Mouse (Mus musculus): Measurements from ENCODE around the gene Tbc1d24. TPM values are rescaled to one million over a fixed set of nuclear protein-coding genes. Genes with fewer than 3 reads are reported as not detected.

The Tbc1d24 gene
- polyA plus RNA-seq, 1 experiment from 2014 or later: 13.0 TPM

DNA sequence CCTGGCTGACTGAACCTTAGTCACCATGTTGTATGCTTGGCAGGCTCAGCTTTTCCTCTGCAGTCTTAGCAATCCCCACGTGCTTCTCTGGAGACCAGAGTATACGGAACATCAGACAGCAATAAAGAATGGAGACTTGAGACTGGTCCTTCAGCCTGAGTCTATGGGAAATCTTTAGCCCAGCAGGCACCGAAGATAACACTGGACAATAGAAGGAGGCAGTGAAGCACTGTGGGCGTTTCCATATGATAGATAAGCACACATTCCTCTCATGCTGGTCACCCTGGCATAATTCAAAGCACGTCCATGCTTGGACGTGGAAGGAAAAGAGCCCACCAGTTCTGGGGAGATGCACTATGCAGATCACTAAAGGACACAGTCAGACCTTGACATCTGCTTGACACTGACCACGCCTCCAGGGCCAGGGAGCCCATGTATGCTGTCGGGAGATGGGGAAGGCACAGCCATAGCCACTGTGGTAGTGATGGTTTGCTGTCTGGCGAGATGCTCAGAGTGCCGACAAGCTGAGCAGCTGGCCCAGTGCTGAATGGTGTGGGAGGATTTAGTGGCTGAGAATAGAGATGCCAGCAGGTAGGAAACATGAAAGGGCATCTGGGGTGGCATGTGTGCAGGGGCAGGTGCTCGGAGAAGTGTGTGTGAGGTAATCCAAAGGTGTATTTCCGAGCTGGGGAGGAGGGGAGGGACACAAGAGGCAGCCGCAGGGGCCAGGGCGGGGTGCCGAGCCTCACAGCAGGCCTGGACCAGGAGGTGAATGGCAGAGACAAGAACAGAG, 8.1 kb downstream of the Tbc1d24 start:
- no peak overlapping the region for H3K4me2 ChIP-seq (replicated peaks)
- H3K27me3 ChIP-seq (replicated peaks): no peaks in the 10 kb centered on the region
- no peak overlapping the region for H3K9ac ChIP-seq
- no peaks in the 10 kb centered on the region for H3K9me3 ChIP-seq
- H3K4me1 ChIP-seq: no peaks in the 10 kb centered on the region; the same call in 1 of the 2 replicates
- H3K27ac ChIP-seq: no peak overlapping the region
- no peak overlapping the region for H3K4me3 ChIP-seq
- H3K36me3 ChIP-seq: no peaks in the 10 kb centered on the region
- no peak for ATAC-seq (ENCODE audit: low FRiP score, low read depth)
- WGBS: 71% methylated on average over 15 of the region's 15 CpGs

GRCm38 (mm10) chr17:24195349-24195748, 10.0 kb downstream of the Tbc1d24 start:
- 57% methylated on average over 2 of the region's 2 CpGs for WGBS
- H3K9me3 ChIP-seq: no peaks in the 10 kb centered on the region
- no peak for ATAC-seq (ENCODE audit: low FRiP score, low read depth)

DNA sequence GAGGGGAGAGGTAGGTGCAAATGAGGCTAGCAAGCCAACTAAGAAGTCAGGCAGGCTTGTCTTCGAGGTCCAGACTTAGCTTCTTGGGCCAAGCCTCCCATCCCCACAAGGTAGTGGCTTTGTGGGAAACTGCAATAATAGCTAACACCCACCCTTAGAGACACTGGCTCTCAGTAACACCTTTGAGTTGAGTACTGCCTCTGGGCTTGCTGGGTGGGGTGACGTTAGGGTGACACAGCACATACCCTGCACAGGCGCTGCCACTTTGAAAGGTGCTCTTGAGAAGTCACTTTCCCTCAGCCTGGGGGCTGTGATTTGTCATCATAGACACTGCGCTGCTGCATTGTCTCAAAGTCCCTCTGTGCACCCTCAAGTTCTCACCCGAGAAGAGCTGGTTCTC, 11.6 kb downstream of the Tbc1d24 start:
- 85% methylated on average over 5 of the region's 5 CpGs for WGBS
- H3K4me2 ChIP-seq (replicated peaks): no peak overlapping the region
- H3K4me1 ChIP-seq: no peaks in the 10 kb centered on the region; the same call in 1 of the 2 replicates
- peaks cover 3% of the 10 kb centered on the region for H3K36me3 ChIP-seq
- H3K9ac ChIP-seq: no peak overlapping the region
- no peak overlapping the region for H3K27ac ChIP-seq
- H3K4me3 ChIP-seq: no peak overlapping the region
- no peak for ATAC-seq (ENCODE audit: low FRiP score, low read depth)
- no peaks in the 10 kb centered on the region for H3K27me3 ChIP-seq (replicated peaks)
- H3K9me3 ChIP-seq: no peaks in the 10 kb centered on the region

More at GRCm38 (mm10) chr17:24195349-24195748, 10.0 kb downstream of the Tbc1d24 start:
- Histone ChIP-seq H3K4me3 (no peak overlapping the region), H3K4me2 (replicated peaks) (no peak overlapping the region), H3K4me1 (no peaks in the 10 kb centered on the region; the same call in 1 of the 2 replicates), H3K9ac (no peak overlapping the region; the same call in 1 of the 2 replicates), H3K36me3 (no peaks in the 10 kb centered on the region), H3K27ac (no peak overlapping the region), H3K27me3 (replicated peaks) (no peaks in the 10 kb centered on the region)

GRCm38 (mm10) chr17:24193268-24193667, 12.1 kb downstream of the Tbc1d24 start:
- WGBS: 86% methylated on average over 8 of the region's 8 CpGs
- Histone ChIP-seq H3K4me2 (replicated peaks) (no peak overlapping the region), H3K36me3 (peaks cover 5% of the 10 kb centered on the region), H3K4me1 (no peaks in the 10 kb centered on the region; the same call in 1 of the 2 replicates), H3K27me3 (replicated peaks) (no peaks in the 10 kb centered on the region), H3K9ac (no peak overlapping the region), H3K4me3 (no peak overlapping the region), H3K27ac (no peak overlapping the region), H3K9me3 (no peaks in the 10 kb centered on the region)
- ATAC-seq (ENCODE audit: low FRiP score, low read depth): no peak

DNA sequence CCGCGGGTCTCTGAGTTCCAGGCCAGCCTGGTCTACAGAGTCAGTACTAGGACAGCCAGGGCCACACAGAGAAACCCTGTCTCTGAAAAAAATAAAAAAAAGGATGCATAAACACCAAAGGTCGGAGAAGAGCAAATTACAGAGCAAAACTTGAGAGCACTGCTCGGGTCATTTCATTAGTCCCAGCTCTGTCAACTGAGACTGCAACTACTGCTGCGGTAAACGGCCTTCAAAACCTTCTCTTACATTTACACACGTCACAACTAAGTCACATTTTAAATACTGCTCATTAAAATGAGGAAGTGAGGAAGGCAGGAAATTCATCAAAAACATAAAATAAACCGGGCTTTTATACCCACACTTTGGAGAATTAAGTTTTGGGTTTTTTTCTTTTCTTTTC, 12.5 kb downstream of the Tbc1d24 start:
- no peak for ATAC-seq (ENCODE audit: low FRiP score, low read depth)
- H3K4me2 ChIP-seq (replicated peaks): no peak overlapping the region
- no peak overlapping the region for H3K4me3 ChIP-seq
- no peak overlapping the region for H3K27ac ChIP-seq
- no peaks in the 10 kb centered on the region; the same call in 1 of the 2 replicates for H3K4me1 ChIP-seq
- no peaks in the 10 kb centered on the region for H3K27me3 ChIP-seq (replicated peaks)
- no peak overlapping the region for H3K9ac ChIP-seq
- H3K9me3 ChIP-seq: no peaks in the 10 kb centered on the region
- 84% methylated on average over 8 of the region's 8 CpGs for WGBS
- H3K36me3 ChIP-seq: peaks cover 5% of the 10 kb centered on the region

- Histone ChIP-seq H3K9ac (no peak overlapping the region), H3K27ac (no peak overlapping the region), H3K4me3 (no peak overlapping the region), H3K36me3 (peaks cover 8% of the 10 kb centered on the region), H3K9me3 (no peaks in the 10 kb centered on the region), H3K4me1 (no peaks in the 10 kb centered on the region; the same call in 1 of the 2 replicates), H3K27me3 (replicated peaks) (no peaks in the 10 kb centered on the region), H3K4me2 (replicated peaks) (no peak overlapping the region)
- ATAC-seq (ENCODE audit: low FRiP score, low read depth): no peak
- WGBS: 85% methylated on average over 4 of the region's 4 CpGs
These were observed 13.9 kb downstream of the Tbc1d24 start for GRCm38 (mm10) chr17:24191481-24191880.

GRCm38 (mm10) chr17:24190934-24191333, 14.4 kb downstream of the Tbc1d24 start:
- H3K4me2 ChIP-seq (replicated peaks): no peak overlapping the region
- H3K9me3 ChIP-seq: no peaks in the 10 kb centered on the region
- no peak for ATAC-seq (ENCODE audit: low FRiP score, low read depth)
- no peaks in the 10 kb centered on the region for H3K27me3 ChIP-seq (replicated peaks)
- no peaks in the 10 kb centered on the region; the same call in 1 of the 2 replicates for H3K4me1 ChIP-seq
- H3K27ac ChIP-seq: no peak overlapping the region
- H3K4me3 ChIP-seq: no peak overlapping the region
- WGBS: 81% methylated on average over 2 of the region's 2 CpGs
- no peak overlapping the region for H3K9ac ChIP-seq
- H3K36me3 ChIP-seq: peaks cover 10% of the 10 kb centered on the region

DNA sequence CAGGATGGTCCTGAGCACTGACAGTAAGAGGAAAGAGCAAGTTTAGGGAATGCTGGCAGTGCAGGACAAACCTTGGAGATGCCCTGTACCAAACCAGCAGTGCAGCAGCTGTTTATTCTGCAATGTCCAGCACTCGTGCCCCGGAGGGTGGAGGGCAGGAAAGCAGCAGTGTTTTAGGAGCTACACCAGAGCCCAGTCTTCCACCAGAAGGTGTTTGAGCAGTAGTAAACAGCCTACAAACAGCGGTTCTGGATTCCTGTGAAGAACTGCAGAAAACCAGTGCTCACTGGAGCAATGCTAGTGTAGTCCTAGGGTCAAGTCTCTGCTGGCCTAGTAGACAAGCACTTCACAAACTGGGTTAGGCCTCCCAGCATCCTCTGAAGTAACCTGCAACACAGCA, 31.1 kb downstream of the Tbc1d24 start:
- Histone ChIP-seq H3K36me3 (no peaks in the 10 kb centered on the region), H3K4me1 (peaks cover 6% of the 10 kb centered on the region), H3K9me3 (no peaks in the 10 kb centered on the region), H3K4me2 (replicated peaks) (no peak overlapping the region), H3K27me3 (replicated peaks) (no peaks in the 10 kb centered on the region), H3K9ac (no peak overlapping the region), H3K27ac (no peak overlapping the region), H3K4me3 (no peak overlapping the region)
- no peak for ATAC-seq (ENCODE audit: low FRiP score, low read depth)
- 75% methylated on average over 3 of the region's 3 CpGs for WGBS

DNA sequence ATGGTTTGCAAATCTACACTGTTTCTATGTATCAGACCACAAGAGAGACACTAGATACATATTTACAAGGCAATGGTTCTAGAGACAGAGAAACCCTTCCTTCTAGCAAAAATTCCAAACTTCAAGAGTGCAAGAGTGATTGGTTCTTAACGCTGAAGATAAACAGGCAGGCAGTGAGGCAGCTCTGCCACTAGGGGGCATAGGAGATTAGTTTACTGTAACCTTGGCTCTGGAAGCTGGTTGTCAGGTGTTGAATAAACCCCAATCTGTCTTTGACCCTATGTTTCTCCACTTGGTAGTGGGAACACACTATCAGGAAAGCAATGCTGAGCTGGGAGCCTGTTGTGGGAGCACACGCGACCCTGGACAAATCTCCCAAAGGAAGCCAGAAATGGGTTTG, 31.9 kb downstream of the Tbc1d24 start:
- no peaks in the 10 kb centered on the region for H3K36me3 ChIP-seq
- H3K27me3 ChIP-seq (replicated peaks): no peaks in the 10 kb centered on the region
- no peaks in the 10 kb centered on the region for H3K9me3 ChIP-seq
- no peak overlapping the region for H3K9ac ChIP-seq
- WGBS: 6% methylated on average over 3 of the region's 3 CpGs
- no peak overlapping the region for H3K4me3 ChIP-seq
- peaks cover 7% of the 10 kb centered on the region for H3K4me1 ChIP-seq
- no peak overlapping the region for H3K4me2 ChIP-seq (replicated peaks)
- ATAC-seq (ENCODE audit: low FRiP score, low read depth): no peak
- H3K27ac ChIP-seq: no peak overlapping the region

DNA sequence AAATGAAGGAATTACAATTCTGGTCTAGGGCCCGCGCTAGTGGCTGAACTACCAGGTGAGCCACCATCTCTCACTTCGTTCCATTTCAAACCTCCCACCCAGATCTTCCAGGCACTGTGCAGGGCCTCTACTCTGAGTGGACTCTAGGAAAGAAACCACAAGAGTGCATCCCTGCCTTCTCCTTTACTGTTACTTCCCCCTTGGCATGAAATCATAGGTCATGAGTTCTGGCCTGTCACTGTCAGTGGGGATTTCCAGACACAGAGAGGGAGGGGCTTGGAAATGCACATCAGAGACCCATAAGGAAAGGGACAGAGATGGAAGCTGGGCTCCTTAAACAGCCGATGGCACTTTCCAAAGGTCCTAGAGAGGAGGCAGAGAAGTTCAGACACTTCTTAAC, 33.6 kb downstream of the Tbc1d24 start:
- no peak overlapping the region for H3K4me3 ChIP-seq
- H3K27ac ChIP-seq: no peak overlapping the region

GRCm38 (mm10) chr17:24170729-24171128, 34.6 kb downstream of the Tbc1d24 start:
- 83% methylated on average over 5 of the region's 5 CpGs for WGBS
- Histone ChIP-seq H3K4me1 (peaks cover 20% of the 10 kb centered on the region), H3K27me3 (replicated peaks) (no peaks in the 10 kb centered on the region), H3K9me3 (no peaks in the 10 kb centered on the region), H3K4me2 (replicated peaks) (no peak overlapping the region), H3K9ac (no peak overlapping the region), H3K27ac (no peak overlapping the region), H3K36me3 (peaks cover 6% of the 10 kb centered on the region), H3K4me3 (no peak overlapping the region)
- ATAC-seq (ENCODE audit: low FRiP score, low read depth): no peak

More for the DNA sequence above, 33.6 kb downstream of the Tbc1d24 start:
- Histone ChIP-seq H3K4me1 (peaks cover 20% of the 10 kb centered on the region), H3K9me3 (no peaks in the 10 kb centered on the region), H3K27me3 (replicated peaks) (no peaks in the 10 kb centered on the region), H3K4me2 (replicated peaks) (no peak overlapping the region), H3K36me3 (peaks cover 2% of the 10 kb centered on the region), H3K9ac (no peak overlapping the region)
- ATAC-seq (ENCODE audit: low FRiP score, low read depth): no peak
- WGBS: 87% methylated on average over 4 of the region's 4 CpGs

DNA sequence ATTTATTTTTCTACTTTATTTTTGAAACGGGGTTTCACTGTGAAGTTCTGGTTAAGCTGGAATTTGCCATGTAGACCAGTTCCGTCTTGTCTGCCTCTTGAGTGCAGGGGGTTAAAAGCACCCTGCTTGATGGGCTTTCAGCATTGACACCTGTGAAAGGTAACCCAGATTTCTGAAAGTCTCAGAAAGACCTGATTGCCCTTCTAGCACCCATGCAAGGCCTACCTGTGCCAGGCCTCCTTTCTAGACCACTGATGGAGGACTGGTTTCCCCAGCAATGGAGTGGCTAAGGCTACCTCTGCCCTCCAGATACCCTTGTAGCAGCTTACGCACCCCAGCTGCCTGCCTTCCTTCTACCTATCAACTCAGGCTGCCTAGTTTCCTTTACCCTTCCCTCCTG, 35.2 kb downstream of the Tbc1d24 start:
- Histone ChIP-seq H3K36me3 (peaks cover 11% of the 10 kb centered on the region), H3K4me1 (peaks cover 20% of the 10 kb centered on the region), H3K4me3 (peak overlapping the region; percentile 90), H3K9ac (peak overlapping the region; percentile 86), H3K4me2 (replicated peaks) (peak overlapping the region; percentile 94), H3K9me3 (no peaks in the 10 kb centered on the region), H3K27me3 (replicated peaks) (no peaks in the 10 kb centered on the region), H3K27ac (no peak overlapping the region)
- 69% methylated on average over 3 of the region's 3 CpGs for WGBS
- no peak for ATAC-seq (ENCODE audit: low FRiP score, low read depth)

Measured in neural tube, embryonic 12.5 days (tissue).